Comparison of ENCODE assay signal across 8 mouse cellular contexts in genomic region chr15:77969940-77970469, GRCm38 (mm10). TPM values are rescaled to one million over a fixed set of nuclear protein-coding genes. Genes with fewer than 3 reads are reported as not detected.
A peak's percentile ranks its signal among the peaks of the same experiment; 100 is the strongest.
DNase-seq lines count a peak whose midpoint lies in the region; ATAC-seq and TF ChIP-seq lines count a peak whose summit lies in the region.

No protein-coding gene starts in this region.

- H3K27me3 ChIP-seq in kidney, postnatal 0 days (ENCODE audit: insufficient read depth, low read length), result no peaks in the 10 kb centered on the region
- H3K27me3 ChIP-seq in hindbrain, postnatal 0 days (ENCODE audit: insufficient read depth, low read length), result no peaks in the 10 kb centered on the region
- no peaks in the 10 kb centered on the region for H3K27me3 ChIP-seq in neural tube, embryonic 12.5 days (replicated peaks)

- no peak for DNase-seq in kidney, postnatal 0 days (ENCODE audit: low spot score)
- DNase-seq in kidney, postnatal 10 days, result no peak
- no peak for DNase-seq in hindbrain, postnatal 0 days (ENCODE audit: low spot score)
- DNase-seq in thymus, postnatal 14 days, result no peak
- no peak for DNase-seq in layer of hippocampus, postnatal 25 days (ENCODE audit: extremely low spot score in 1 of 2, low spot score in 1 of 2)
- no peak for DNase-seq in kidney, postnatal 36 days

- no peak for TF ChIP-seq CTCF in kidney, postnatal 0 days (IDR thresholded peaks at IDR 0.05; ENCODE audit: low read depth)
- no peak for TF ChIP-seq CTCF in bone marrow macrophage, adult 2 months (IDR thresholded peaks at IDR 0.05; ENCODE audit: low read depth, low read length)
- TF ChIP-seq CTCF in hindbrain, postnatal 0 days (IDR thresholded peaks at IDR 0.05; ENCODE audit: low read depth), result no peak

- H3K4me2 ChIP-seq in kidney, postnatal 0 days (ENCODE audit: low read length), result peak overlapping the region; percentile 75
- peak overlapping the region; percentile 90 for H3K4me2 ChIP-seq in hindbrain, postnatal 0 days (ENCODE audit: low read depth, low read length)
- H3K4me2 ChIP-seq in neural tube, embryonic 12.5 days (replicated peaks), result peak overlapping the region; percentile 96

- peak overlapping the region; percentile 93 for H3K9ac ChIP-seq in kidney, postnatal 0 days (ENCODE audit: low read depth, low read length)
- H3K9ac ChIP-seq in hindbrain, postnatal 0 days (replicated peaks; ENCODE audit: low read length), result peak overlapping the region; percentile 79
- peak overlapping the region; percentile 97 for H3K9ac ChIP-seq in neural tube, embryonic 12.5 days

- no peak for ATAC-seq in kidney, postnatal 0 days (replicated peaks; ENCODE audit: low FRiP score, low read depth)
- peak; percentile 65 for ATAC-seq in hindbrain, postnatal 0 days
- ATAC-seq in neural tube, embryonic 12.5 days (ENCODE audit: low FRiP score, low read depth), result 0 out of 2 replicates have a peak, but pooled peaks have one; percentile 6

- peak overlapping the region; percentile 97 for H3K27ac ChIP-seq in kidney, postnatal 0 days
- peak overlapping the region; percentile 99 for H3K27ac ChIP-seq in bone marrow macrophage, adult 2 months (ENCODE audit: insufficient read depth, low read depth, low read length)
- H3K27ac ChIP-seq in hindbrain, postnatal 0 days, result peak overlapping the region; percentile 98
- peak overlapping the region; percentile 75 for H3K27ac ChIP-seq in neural tube, embryonic 12.5 days

- peaks cover 9% of the 10 kb centered on the region; the same call in 1 of the 2 replicates for H3K4me1 ChIP-seq in kidney, postnatal 0 days (replicated peaks; ENCODE audit: insufficient read depth, low read length)
- H3K4me1 ChIP-seq in bone marrow macrophage, adult 2 months (ENCODE audit: control insufficient read depth, insufficient read depth, low read length), result peaks cover 15% of the 10 kb centered on the region
- H3K4me1 ChIP-seq in hindbrain, postnatal 0 days (ENCODE audit: insufficient read depth, low read length), result peaks cover 16% of the 10 kb centered on the region
- peaks cover 13% of the 10 kb centered on the region for H3K4me1 ChIP-seq in neural tube, embryonic 12.5 days

- peaks cover 34% of the 10 kb centered on the region for H3K36me3 ChIP-seq in kidney, postnatal 0 days (ENCODE audit: insufficient read depth, low read length)
- H3K36me3 ChIP-seq in hindbrain, postnatal 0 days (ENCODE audit: insufficient read depth, low read length), result peaks cover 32% of the 10 kb centered on the region
- H3K36me3 ChIP-seq in neural tube, embryonic 12.5 days, result peaks cover 33% of the 10 kb centered on the region

- WGBS in kidney, postnatal 0 days, result 3% methylated on average over 15 of the region's 15 CpGs
- 5% methylated on average over 15 of the region's 15 CpGs for WGBS in hindbrain, postnatal 0 days
- 2% methylated on average over 15 of the region's 15 CpGs for WGBS in neural tube, embryonic 12.5 days

- TF ChIP-seq POLR2A in bone marrow macrophage, adult 2 months (IDR thresholded peaks at IDR 0.05; ENCODE audit: borderline replicate concordance, low read depth, low read length), result no peak

- no peaks in the 10 kb centered on the region for H3K9me3 ChIP-seq in kidney, postnatal 0 days (replicated peaks; ENCODE audit: low read length)
- H3K9me3 ChIP-seq in hindbrain, postnatal 0 days (ENCODE audit: low read length), result no peaks in the 10 kb centered on the region
- no peaks in the 10 kb centered on the region for H3K9me3 ChIP-seq in neural tube, embryonic 12.5 days

- peak overlapping the region; percentile 86 for H3K4me3 ChIP-seq in kidney, postnatal 0 days (replicated peaks; ENCODE audit: low read depth, low read length)
- peak overlapping the region; percentile 92 for H3K4me3 ChIP-seq in bone marrow macrophage, adult 2 months (ENCODE audit: insufficient read depth, low read length)
- H3K4me3 ChIP-seq in hindbrain, postnatal 0 days (ENCODE audit: low read length), result peak overlapping the region; percentile 62
- peak overlapping the region; percentile 94 for H3K4me3 ChIP-seq in neural tube, embryonic 12.5 days

RNA-seq across cellular contexts. Expression of gene Eif3d, which starts 0.6 kb away (rescaled TPM):
- 120 and 132 TPM in 2 replicates for polyA plus RNA-seq in kidney, postnatal 0 days (2015; fragmentation: Nextera tagmentation; extraction: Ambion mirVana)
- polyA plus RNA-seq in bone marrow macrophage, adult 2 months (2012; ENCODE audit: insufficient read depth, insufficient read length, missing spikeins), result 82.5 and 87.7 TPM in 2 replicates
- 121 and 139 TPM in 2 replicates for total RNA-seq in hindbrain, postnatal 0 days (2014; rRNA removed)
- 143 and 155 TPM in 2 replicates for polyA plus RNA-seq in hindbrain, postnatal 0 days (2015; fragmentation: Nextera tagmentation; extraction: Ambion mirVana)
- polyA plus RNA-seq in neural tube, embryonic 12.5 days (2016; fragmentation: Nextera tagmentation; extraction: Ambion mirVana), result 204 and 205 TPM in 2 replicates
- 100 to 1,000 TPM in 1 of 2 experiments, 10 to 100 TPM in 1; 91.1 to 109 TPM for total RNA-seq in layer of hippocampus, postnatal 25 days (2021)

RNA-seq across cellular contexts. Expression of gene Foxred2, which starts 13.5 kb away (rescaled TPM):
- 3.2 TPM in 2 replicates for polyA plus RNA-seq in kidney, postnatal 0 days (2015; fragmentation: Nextera tagmentation; extraction: Ambion mirVana)
- polyA plus RNA-seq in bone marrow macrophage, adult 2 months (2012; ENCODE audit: insufficient read depth, insufficient read length, missing spikeins), result 12.3 and 13.3 TPM in 2 replicates
- total RNA-seq in hindbrain, postnatal 0 days (2014; rRNA removed), result 26.5 and 38.7 TPM in 2 replicates
- polyA plus RNA-seq in hindbrain, postnatal 0 days (2015; fragmentation: Nextera tagmentation; extraction: Ambion mirVana), result 9.1 and 9.8 TPM in 2 replicates
- 5.5 and 6.2 TPM in 2 replicates for polyA plus RNA-seq in neural tube, embryonic 12.5 days (2016; fragmentation: Nextera tagmentation; extraction: Ambion mirVana)
- total RNA-seq in layer of hippocampus, postnatal 25 days (2021), result 10 to 100 TPM; 11.0 to 13.4 TPM

RNA-seq across cellular contexts. Expression of gene Txn2, which starts 41.2 kb away (rescaled TPM):
- polyA plus RNA-seq in kidney, postnatal 0 days (2015; fragmentation: Nextera tagmentation; extraction: Ambion mirVana), result 245 and 253 TPM in 2 replicates
- polyA plus RNA-seq in bone marrow macrophage, adult 2 months (2012; ENCODE audit: insufficient read depth, insufficient read length, missing spikeins), result 141 and 148 TPM in 2 replicates
- 46.4 and 52.5 TPM in 2 replicates for total RNA-seq in hindbrain, postnatal 0 days (2014; rRNA removed)
- 212 and 215 TPM in 2 replicates for polyA plus RNA-seq in hindbrain, postnatal 0 days (2015; fragmentation: Nextera tagmentation; extraction: Ambion mirVana)
- polyA plus RNA-seq in neural tube, embryonic 12.5 days (2016; fragmentation: Nextera tagmentation; extraction: Ambion mirVana), result 208 and 218 TPM in 2 replicates
- total RNA-seq in layer of hippocampus, postnatal 25 days (2021), result 100 to 1,000 TPM; 115 to 140 TPM
